Mouse (Mus musculus) bone marrow macrophage, adult 2 months (primary cell): ENCODE measurements at regions not wholly inside any gene's neighbourhood (a gene's known extent, or its start where the extent isn't known, plus 50 kb on each side); places are given as distances from the start of the nearest gene placed in this dataset.

Experiments used
- CTCF ChIP-seq: IDR thresholded peaks from 2 replicates; pipeline ENCODE4 v1.5.1; 2012; ENCODE audit warnings: low read depth, mild to moderate bottlenecking, low read length, moderate library complexity
- POLR2A ChIP-seq: IDR thresholded peaks from 2 replicates; pipeline ENCODE4 v1.6.1; 2012; ENCODE audit warnings: mild to moderate bottlenecking, low read depth, low read length, borderline replicate concordance

- peak; percentile 81 for TF ChIP-seq CTCF
- no peak for TF ChIP-seq POLR2A
Measured at GRCm38 (mm10) chr4:56222023-56222776, 517.7 kb upstream of the Gm26657 start.
